Mouse (Mus musculus) forebrain, embryonic 10.5 days (tissue): ENCODE results near the gene Mpped2. TPM values are rescaled to one million over a fixed set of nuclear protein-coding genes. Genes with fewer than 3 reads are reported as not detected.

Experiments used
- DNase-seq: peaks from one replicate; pipeline ENCODE4 v3.0.0-alpha.2; 2017; ENCODE audit warnings: low spot score; ENCODE audit errors: extremely low spot score
- H3K27ac ChIP-seq: fragments of 300-500 bp; sonication (generic); 2 replicates; pipeline ENCODE4 v1.5.1; 2016; ENCODE audit warnings: mild to moderate bottlenecking
- H3K27me3 ChIP-seq: fragments of 300-500 bp; sonication (generic); 2 replicates; pipeline ENCODE4 v1.6.1; 2016; ENCODE audit warnings: mild to moderate bottlenecking; ENCODE audit not compliant: poor library complexity, severe bottlenecking
- H3K36me3 ChIP-seq: fragments of 300-500 bp; sonication (generic); replicated peaks from 2 replicates; pipeline ENCODE4 v1.6.1; 2016; ENCODE audit warnings: mild to moderate bottlenecking, moderate library complexity
- H3K4me1 ChIP-seq: fragments of 300-500 bp; sonication (generic); 2 replicates; pipeline ENCODE4 v1.6.1; 2016
- H3K4me3 ChIP-seq: fragments of 300-500 bp; sonication (generic); 2 replicates; pipeline ENCODE4 v1.5.1; 2016; ENCODE audit warnings: mild to moderate bottlenecking, moderate library complexity
- H3K9me3 ChIP-seq: fragments of 300-500 bp; sonication (generic); 2 replicates; pipeline ENCODE4 v1.6.1; 2016; ENCODE audit warnings: mild to moderate bottlenecking, moderate library complexity
- WGBS: fragments of 180-500 bp; shearing (Covaris S2); methylation state at CpG from one replicate; pipeline ENCODE4 v1.1.7; 2016; 5-methylcytosine and 5-hydroxymethylcytosine counted together
- polyA plus RNA-seq: library from polyadenylated mRNA; unstranded; fragments of >200 nt; fragmentation: Nextera tagmentation; extraction: Ambion mirVana; gene quantifications from 2 replicates; pipeline ENCODE4 v1.2.1, GENCODE M21; 2016

The Mpped2 gene
- polyA plus RNA-seq, result 41.6 and 48.8 TPM in 2 replicates

DNA sequence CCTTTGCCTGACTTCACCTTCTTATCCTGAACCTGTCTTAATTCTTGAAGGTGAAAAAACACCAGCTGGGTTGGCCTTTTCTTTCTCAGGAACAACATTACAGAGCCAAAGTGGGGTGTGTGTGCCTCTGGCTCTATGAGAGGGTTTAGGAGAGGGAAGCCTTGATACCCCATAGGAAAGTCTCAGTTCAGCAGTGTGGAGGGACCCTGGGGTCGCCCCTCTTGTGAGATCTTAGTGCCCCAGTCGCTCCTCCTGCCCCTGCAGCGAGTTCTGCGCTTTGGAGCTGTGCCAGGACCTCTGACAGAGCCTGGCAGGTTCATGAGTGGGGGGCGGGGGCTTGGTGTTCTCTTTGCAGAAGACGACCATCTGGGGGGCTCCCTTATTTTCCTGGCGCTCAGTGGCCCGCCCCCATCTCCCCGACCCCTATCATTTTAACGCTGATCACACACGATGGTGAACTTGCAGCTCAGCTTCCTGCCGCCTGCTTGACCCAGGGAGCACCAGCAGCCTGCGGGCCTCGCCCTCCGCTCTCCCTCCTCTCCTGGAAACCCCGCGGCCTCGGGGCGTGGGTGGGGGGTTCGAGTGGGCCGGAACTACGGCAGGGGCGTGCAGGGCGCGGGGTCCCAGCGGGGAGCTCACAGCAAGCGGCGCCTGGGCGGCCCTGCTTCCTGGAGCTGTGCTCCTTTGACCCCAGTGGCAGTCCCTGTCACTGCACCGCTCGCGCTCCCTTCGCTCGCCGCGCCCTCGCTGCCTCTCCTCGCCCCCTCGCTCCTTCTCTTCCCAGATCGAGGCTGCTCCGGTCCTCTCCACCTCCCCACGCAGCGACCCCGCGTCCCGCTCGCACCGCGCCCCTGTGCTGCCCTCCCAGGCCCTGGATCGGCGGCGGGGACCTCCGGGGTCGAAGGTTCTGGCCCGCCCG, at the start of gene Mpped2:
TSS of gene Mpped2 (plus strand) at position 487 of the 919 bp plus-strand sequence.
- under 1% methylated on average over 56 of the region's 56 CpGs for WGBS
- Histone ChIP-seq H3K36me3 (no peaks in the 10 kb centered on the region), H3K4me3 (peak within 1 kb of the TSS; percentile 89), H3K9me3 (no peaks in the 10 kb centered on the region), H3K4me1 (peaks cover 57% of the 10 kb centered on the region), H3K27ac (peak within 1 kb of the TSS; percentile 99), H3K27me3 (peaks cover 44% of the 10 kb centered on the region)
- peak; percentile 86 for DNase-seq

DNA sequence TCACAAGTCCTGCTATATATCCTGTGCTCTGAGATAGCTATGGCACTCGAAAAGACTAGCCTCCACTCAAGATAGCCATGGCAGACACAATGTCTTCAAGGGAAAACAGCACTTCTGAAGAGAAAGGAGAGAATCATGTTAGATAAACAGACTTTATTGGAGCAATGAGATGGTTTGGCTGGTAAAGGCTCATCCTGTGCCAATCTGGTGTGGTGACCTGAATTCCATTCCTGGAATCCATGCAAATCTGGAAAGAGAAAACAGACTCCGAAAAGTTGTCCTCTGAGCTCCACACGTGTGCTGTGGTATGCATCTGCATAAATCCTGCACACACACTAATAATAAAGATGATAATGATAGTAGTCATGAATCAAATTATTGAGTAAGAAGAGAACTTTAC, 48.3 kb upstream of the Mpped2 start:
- H3K27ac ChIP-seq, result no peak overlapping the region
- no peaks in the 10 kb centered on the region for H3K9me3 ChIP-seq
- 90% methylated on average over 3 of the region's 3 CpGs for WGBS
- no peaks in the 10 kb centered on the region for H3K36me3 ChIP-seq
- peaks cover 34% of the 10 kb centered on the region for H3K27me3 ChIP-seq
- no peak for DNase-seq
- H3K4me3 ChIP-seq, result no peak overlapping the region
- H3K4me1 ChIP-seq, result peaks cover 10% of the 10 kb centered on the region

DNA sequence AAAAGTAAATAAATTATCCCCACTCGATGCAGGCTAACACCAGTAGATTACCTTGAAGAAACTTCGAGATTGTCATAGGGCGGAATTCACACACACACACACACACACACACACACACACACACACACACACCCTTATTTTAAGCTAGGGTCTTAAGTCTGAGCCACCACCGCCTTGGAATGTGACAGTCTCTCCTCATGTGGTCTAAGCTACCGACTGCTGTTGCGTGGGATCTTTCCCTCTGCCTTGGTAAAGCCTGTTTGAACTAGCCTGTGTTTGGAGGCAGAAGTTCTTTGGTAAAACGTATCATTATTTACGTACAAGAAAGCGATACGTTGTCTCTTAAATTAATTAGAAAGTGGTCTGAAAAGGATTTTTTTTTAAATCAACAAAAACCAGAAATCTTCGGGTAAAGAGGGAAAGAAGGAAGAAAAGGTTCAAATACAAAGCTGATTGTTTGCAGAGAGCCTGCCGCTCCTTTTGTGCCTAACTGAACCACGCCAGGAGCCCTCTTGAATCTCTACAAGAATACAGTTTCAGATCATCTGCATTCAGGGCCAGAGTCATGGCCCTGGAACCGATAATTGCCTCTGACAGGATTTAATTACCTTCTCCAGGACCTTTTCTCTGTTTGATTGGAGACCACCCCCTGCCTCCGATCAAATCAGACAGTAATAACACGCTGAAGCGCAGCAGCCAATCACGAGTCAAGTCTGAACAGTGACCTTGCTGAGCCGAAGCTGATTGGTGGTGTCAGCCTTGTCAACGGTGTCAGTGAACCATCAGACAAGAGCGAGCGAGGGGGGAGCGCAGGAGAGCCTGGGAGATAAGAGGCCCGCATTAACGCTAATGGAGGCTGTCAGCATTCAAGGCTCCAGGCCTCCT, 43.1 kb upstream of the Mpped2 start:
- Histone ChIP-seq H3K4me1 (peaks cover 16% of the 10 kb centered on the region), H3K9me3 (no peaks in the 10 kb centered on the region), H3K4me3 (peak overlapping the region; percentile 50), H3K27ac (peak overlapping the region; percentile 84), H3K36me3 (no peaks in the 10 kb centered on the region), H3K27me3 (peaks cover 60% of the 10 kb centered on the region)
- DNase-seq, result peak; percentile 89
- WGBS, result 8% methylated on average over 25 of the region's 25 CpGs

DNA sequence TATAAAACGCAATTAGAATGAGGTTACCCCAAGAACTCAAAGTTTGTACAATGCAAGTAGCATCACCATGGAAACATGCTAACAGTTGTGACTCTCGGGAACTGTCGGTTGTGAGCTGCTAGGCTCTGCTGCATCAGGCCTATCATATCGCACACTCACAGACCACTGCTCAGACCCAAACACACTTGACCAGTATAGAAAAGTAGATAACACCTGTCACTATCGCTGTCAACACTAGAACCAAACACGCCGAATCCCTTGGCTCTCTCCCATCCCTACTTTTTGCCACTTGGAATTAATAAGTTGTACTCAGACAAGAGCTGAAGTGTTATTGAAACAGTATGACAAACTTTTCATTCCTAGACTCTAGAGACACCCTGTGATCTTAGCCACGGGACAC, 40.9 kb upstream of the Mpped2 start:
- peaks cover 19% of the 10 kb centered on the region for H3K4me1 ChIP-seq
- no peak for DNase-seq
- 83% methylated on average over 8 of the region's 8 CpGs for WGBS

DNA sequence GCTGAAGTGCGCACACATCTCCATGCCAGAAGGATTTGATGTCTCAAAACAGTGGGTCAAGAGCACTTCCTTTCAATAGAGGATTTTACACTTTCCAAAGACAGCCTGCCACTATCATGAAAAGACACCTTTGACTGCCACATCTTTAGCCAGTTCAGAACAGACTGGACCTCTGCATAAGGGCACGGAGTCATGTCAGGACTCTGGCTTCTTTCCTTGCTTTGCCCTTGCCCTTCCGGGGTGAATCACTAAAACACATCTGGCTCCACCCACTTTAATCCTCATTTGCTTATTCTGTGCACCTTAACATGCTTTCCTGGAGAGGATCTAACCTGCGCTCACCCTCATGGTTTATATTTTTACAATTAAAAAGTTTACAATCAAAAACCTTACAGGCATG, 40.3 kb upstream of the Mpped2 start:
- H3K36me3 ChIP-seq, result no peaks in the 10 kb centered on the region
- H3K4me1 ChIP-seq, result peaks cover 19% of the 10 kb centered on the region
- H3K27me3 ChIP-seq, result peaks cover 55% of the 10 kb centered on the region
- 85% methylated on average over 4 of the region's 4 CpGs for WGBS
- H3K9me3 ChIP-seq, result no peaks in the 10 kb centered on the region
- no peak overlapping the region for H3K27ac ChIP-seq
- H3K4me3 ChIP-seq, result no peak overlapping the region
- DNase-seq, result no peak

More for the DNA sequence above, 40.9 kb upstream of the Mpped2 start:
- no peak overlapping the region for H3K27ac ChIP-seq
- no peaks in the 10 kb centered on the region for H3K36me3 ChIP-seq
- no peaks in the 10 kb centered on the region for H3K9me3 ChIP-seq
- H3K27me3 ChIP-seq, result peaks cover 58% of the 10 kb centered on the region
- H3K4me3 ChIP-seq, result no peak overlapping the region

DNA sequence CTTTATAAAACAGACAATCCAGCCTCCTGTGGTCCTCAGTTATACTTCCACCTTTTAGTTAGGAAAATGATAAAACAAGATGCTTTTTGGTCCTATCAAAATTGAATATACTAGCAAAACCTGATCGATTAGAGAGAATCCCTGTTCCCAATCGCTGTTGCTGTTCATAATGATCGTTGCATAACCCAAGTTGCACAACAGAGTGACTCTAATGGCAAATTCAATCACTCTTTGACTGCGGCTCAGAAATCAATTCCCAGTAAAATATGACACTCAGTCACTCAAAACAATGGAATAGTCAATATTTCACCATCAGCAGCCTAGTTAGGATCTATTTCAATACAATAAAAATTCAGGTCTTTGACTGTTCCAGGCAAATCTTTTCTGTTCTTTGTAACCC, 39.8 kb upstream of the Mpped2 start:
- Histone ChIP-seq H3K36me3 (no peaks in the 10 kb centered on the region), H3K4me1 (peaks cover 19% of the 10 kb centered on the region), H3K4me3 (no peak overlapping the region), H3K27me3 (peaks cover 50% of the 10 kb centered on the region), H3K9me3 (no peaks in the 10 kb centered on the region), H3K27ac (no peak overlapping the region)
- DNase-seq, result no peak
- 94% methylated on average over 4 of the region's 4 CpGs for WGBS

DNA sequence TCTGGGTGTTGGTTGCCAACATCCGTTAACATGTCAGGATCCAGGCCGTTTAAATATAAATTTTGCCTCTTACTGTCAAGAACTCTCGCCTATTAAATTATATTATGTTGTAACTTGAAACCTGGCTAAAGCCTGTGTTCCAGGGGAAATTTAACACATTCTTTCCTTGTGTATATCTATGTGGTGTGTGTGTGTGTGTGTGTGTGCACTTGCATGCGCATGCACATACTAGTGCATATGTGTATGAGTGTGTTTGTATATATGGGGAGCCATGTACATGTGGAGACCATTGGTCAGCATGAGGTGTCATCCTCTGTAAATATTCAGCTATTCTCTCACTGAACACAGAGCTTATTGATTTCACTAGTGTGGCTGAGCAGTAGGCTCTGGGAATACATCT, 37.8 kb upstream of the Mpped2 start:
- no peak for DNase-seq
- H3K27me3 ChIP-seq, result peaks cover 38% of the 10 kb centered on the region
- H3K36me3 ChIP-seq, result no peaks in the 10 kb centered on the region
- H3K9me3 ChIP-seq, result no peaks in the 10 kb centered on the region
- H3K4me1 ChIP-seq, result peaks cover 9% of the 10 kb centered on the region
- 92% methylated on average over 4 of the region's 4 CpGs for WGBS
- H3K4me3 ChIP-seq, result no peak overlapping the region
- H3K27ac ChIP-seq, result no peak overlapping the region

DNA sequence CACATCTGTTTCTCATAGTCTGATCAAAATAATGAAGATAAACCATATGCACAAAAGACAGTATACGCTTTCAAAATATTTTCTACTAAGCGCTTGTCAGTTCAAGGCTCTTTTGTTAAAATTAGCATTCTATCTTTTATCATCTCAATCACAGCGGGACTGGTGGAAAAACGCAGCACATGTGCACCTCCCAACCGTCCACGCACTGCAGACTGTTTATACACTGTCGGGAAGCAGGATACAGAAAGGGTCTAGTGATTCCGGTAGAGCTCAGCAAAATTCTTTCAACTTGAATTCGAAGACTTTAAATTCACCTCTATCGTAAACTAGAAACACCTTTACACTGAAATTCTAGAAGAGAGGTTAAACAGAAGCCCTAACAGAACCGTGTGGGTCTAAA, 27.8 kb upstream of the Mpped2 start:
- Histone ChIP-seq H3K27me3 (no peaks in the 10 kb centered on the region), H3K9me3 (no peaks in the 10 kb centered on the region), H3K4me1 (0 out of 2 replicates have a peak, but pooled peaks cover 2% of the 10 kb centered on the region), H3K4me3 (no peak overlapping the region), H3K36me3 (no peaks in the 10 kb centered on the region), H3K27ac (no peak overlapping the region)
- no peak for DNase-seq
- 87% methylated on average over 11 of the region's 11 CpGs for WGBS

DNA sequence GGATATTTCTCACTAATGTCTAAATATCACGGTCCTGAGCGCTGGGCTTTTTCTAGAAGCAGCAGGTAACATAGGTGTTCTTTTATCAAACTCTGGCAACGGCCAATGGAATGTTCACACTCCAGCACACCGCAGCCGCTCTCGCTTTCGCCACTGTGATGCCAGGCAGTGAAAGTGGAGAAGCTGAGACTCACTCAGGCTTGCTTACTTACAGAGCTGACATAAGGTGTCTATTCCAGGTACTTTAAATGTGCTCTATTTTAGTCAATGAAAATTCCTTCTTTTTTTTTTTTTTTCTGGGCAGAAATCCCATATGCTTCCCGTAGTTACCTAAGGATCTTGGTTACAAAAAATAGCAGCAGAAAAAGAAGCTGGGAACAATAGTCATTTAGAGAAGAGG, 18.8 kb upstream of the Mpped2 start:
- H3K4me3 ChIP-seq, result no peak overlapping the region
- H3K27me3 ChIP-seq, result no peaks in the 10 kb centered on the region
- no peak overlapping the region for H3K27ac ChIP-seq
- no peaks in the 10 kb centered on the region for H3K36me3 ChIP-seq
- H3K9me3 ChIP-seq, result no peaks in the 10 kb centered on the region
- WGBS, result 87% methylated on average over 8 of the region's 8 CpGs
- H3K4me1 ChIP-seq, result peaks cover 5% of the 10 kb centered on the region; the same call in 1 of the 2 replicates
- DNase-seq, result no peak

DNA sequence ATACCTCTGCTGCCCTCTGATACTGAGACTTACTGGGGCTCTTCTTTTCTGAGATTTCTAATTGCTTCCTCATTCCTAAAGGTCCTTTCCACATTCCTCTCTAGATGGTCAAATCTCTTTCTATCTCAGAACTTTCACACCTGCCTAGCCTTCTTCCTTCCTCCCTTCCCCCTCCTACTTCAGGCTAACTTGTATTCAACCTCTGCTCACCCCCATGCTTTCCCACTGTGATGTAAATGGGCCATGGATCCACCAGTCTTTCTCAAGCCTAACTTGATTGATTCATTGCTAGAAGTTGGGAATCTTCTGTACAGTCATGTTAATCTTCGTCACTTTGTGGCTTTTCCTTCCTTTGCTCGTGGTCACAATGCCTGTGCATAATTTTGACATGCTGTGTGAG, 15.6 kb upstream of the Mpped2 start:
- Histone ChIP-seq H3K4me1 (peaks cover 8% of the 10 kb centered on the region), H3K27me3 (no peaks in the 10 kb centered on the region), H3K9me3 (no peaks in the 10 kb centered on the region), H3K4me3 (no peak overlapping the region), H3K27ac (no peak overlapping the region), H3K36me3 (no peaks in the 10 kb centered on the region)
- no peak for DNase-seq
- WGBS, result 69% methylated on average over 2 of the region's 2 CpGs

DNA sequence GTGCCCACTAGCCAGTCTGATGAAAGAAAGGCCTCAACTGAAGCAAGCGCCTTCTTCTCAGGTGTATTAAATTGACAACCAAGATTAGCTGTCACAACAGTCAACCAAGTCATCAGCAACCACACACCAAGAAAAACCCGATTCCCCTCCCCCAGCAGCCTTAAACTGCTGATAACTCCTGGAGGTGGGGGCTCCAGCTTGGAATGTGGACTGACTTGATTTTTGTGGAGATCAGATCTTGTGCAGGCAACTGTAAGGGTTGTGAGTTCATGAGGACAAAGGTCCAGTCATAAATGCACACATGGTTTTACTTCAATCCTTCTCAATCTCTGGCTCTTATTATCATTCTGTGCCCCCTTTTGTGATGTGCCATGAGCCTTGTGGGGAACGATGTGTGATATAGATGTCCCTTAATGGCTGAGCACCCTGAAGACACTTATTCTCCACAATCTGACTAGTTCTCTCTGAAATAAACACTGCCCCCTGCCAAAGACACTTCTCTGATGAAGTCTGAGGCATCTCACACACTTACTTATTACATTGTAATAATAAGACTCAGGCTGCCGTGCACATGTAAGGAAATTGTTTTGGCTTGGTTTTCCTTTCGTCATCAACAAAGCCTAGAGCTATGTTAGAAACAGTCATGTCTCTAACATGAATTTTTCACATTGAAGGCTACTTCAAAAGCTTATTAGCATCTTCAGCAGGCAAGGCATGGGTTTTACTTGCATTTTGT, 13.2 kb upstream of the Mpped2 start:
- Histone ChIP-seq H3K27ac (no peak overlapping the region), H3K27me3 (0 out of 2 replicates have a peak, but pooled peaks cover 3% of the 10 kb centered on the region), H3K9me3 (no peaks in the 10 kb centered on the region), H3K4me3 (no peak overlapping the region), H3K4me1 (peaks cover 20% of the 10 kb centered on the region), H3K36me3 (no peaks in the 10 kb centered on the region)
- WGBS, result 83% methylated on average over 5 of the region's 5 CpGs
- no peak for DNase-seq

DNA sequence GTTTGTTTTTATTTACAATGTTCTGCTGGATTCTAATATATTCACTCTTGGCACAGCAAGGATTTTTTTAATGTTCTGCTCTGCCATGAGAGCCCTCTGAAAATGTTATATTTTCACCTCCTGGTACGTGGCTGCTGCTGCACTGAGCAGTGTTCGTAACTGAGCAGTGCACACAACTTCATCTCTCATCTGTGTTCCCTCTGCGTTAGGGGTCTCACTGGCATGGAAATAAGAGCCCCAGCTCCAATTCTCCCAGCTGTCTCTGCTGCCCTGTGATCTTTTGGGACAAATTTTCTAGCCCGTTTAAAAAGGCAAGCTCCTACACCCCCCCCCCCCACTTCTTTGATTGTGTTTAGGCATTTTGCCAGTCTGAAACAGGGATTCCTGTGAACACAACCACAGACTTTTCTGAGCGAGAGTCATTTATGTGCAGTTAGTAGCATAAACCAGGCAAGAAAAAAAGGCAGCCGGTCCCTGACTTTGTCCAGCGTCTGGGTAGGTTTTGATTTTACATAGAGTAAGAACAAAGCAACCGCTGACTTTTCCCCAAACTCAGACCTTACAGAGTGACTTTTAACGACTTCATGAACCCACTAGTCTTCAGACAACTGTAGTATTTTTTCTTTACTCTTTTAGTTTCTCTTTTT, 9.8 kb upstream of the Mpped2 start:
- H3K4me3 ChIP-seq, result no peak overlapping the region
- H3K36me3 ChIP-seq, result no peaks in the 10 kb centered on the region
- H3K9me3 ChIP-seq, result no peaks in the 10 kb centered on the region
- 54% methylated on average over 9 of the region's 9 CpGs for WGBS
- peaks cover 19% of the 10 kb centered on the region for H3K4me1 ChIP-seq
- no peak for DNase-seq
- H3K27me3 ChIP-seq, result 0 out of 2 replicates have a peak, but pooled peaks cover 3% of the 10 kb centered on the region
- H3K27ac ChIP-seq, result peak overlapping the region; percentile 2
